Mouse (Mus musculus) spleen, adult 2 months (tissue): ENCODE results near the gene Atxn10.

Experiments used
- CTCF ChIP-seq: fragments of 200-500 bp; IDR thresholded peaks from 2 replicates; pipeline ENCODE4 v1.5.1; 2011; ENCODE audit warnings: mild to moderate bottlenecking, inconsistent platforms; ENCODE audit not compliant: insufficient read depth, insufficient read length, insufficient replicate concordance; ENCODE audit errors: extremely low read depth
- POLR2A ChIP-seq: fragments of 200-500 bp; IDR thresholded peaks from 2 replicates; pipeline ENCODE4 v1.6.1; 2011; ENCODE audit warnings: low read depth, low read length, inconsistent platforms

- TF ChIP-seq CTCF (no peak), POLR2A (no peak)
Observed at GRCm38 (mm10) chr15:85409245-85409783, 73.3 kb downstream of the Atxn10 start.
